Mouse (Mus musculus) kidney, adult 18-20 months (tissue): ENCODE data around the gene Irf2.
"Not testable (repeated sequence)": the region's sequence is repeated elsewhere in the genome, so short reads cannot be mapped to it uniquely, and the experiment has no call there.

Source experiments
- DNase-seq: peaks from one replicate; pipeline ENCODE4 v3.0.0; 2021

Gene Irf2

DNA sequence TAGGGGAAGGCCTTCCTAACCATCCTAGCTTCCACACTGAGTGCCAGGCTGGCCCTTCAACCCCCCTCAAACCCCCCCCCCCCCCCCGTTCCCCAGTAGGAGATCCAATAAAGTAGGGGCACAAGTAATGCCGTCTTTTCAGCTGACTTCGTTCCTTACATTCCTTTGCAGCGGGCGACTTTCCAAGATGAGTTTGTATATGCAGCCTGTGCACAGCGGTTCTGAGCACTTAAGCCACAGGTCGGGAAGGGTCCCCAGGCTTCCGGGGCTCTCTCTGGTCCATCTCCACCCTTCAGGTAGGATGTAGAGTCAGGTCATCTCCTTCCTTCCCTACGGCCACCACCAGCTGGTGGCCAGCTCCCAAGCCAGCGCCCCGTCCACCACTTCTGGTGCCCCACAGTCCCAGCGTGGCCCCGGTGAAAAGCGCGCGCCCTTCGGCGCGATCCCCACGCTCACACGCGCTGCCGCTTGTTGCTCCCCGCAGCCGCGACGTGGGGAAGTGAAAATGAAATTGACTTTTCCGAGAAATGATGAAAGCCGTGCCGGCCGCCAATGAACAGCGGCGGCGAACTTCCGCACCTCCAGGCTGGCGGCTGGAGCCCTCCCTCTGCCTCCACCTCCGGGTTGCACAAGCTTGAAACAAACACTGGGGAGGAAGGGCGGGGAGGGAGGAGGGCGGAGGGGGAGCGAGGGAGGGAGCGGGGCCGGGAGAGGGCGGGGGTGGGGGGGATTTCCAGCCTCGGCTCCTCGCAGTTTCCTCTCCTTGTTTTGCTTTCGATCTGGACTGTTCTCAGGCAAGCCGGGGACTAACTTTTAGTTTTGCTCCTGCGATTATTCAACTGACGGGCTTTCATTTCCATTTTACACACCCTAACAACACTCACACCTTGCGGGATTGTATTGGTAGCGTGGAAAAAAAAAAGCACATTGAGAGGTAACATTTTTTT lies at the start of gene Irf2:
Gene Irf2 (plus strand): TSS at position 730 of the 947 bp plus-strand sequence.
- DNase-seq = peak; percentile 89

DNA sequence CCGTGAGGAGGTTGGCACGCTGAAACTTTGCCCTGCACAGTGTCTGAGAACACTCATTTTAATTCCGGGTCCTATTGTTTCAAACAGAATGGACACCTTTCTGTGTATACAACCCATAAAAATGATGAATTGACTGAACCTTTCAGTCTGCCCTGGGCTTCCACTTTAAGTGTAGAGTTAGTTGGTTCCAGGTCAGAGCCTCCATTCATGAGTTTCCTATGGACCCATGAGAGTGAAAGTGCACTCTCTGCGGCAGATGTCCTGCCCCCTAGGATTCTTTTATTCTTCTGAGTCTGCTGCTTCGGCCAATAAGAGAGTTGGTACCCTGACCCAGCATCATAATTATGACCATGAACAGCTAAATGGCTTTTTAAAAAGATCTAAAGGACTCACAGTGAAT lies 49.4 kb upstream of the Irf2 start:
- DNase-seq = no peak

DNA sequence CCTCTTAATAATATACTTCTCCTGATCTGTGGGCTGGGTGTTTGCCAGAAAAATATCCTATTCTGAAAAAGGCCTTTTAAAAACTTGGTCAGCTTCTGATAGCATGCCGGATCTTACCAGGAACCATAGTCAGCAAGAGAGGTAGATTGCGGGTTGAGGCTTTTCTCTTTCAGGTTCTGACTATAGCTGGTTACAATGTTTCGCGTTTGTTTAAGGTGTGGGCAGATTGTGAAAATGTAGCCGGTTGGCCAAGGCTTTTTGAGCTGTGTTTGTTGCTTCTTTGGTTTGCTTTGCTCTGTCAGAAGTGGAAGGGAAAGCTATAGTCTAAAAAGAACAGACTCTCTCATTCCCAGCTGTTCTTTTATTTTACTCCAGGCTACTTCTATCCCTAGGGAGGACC lies 49.0 kb upstream of the Irf2 start:
- no peak for DNase-seq

DNA sequence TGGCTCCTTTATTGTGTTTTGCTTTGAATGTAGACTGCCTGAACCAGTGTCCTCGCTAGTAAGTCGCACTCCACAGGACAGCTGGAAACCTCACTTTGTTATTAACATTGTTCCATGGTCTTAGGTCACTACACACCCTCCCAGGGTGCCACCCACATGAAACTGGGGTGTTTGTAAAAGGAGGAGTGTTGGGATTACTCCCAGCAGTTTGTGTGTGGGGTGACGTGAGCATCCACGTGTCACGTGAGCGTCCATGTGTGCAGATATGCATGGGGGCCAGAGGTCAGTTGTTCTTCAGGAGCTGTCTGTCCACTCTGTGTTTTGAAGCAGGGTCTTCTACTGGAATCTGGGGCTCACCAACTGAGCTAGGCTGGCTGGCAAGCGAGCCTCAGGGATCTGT lies 48.2 kb upstream of the Irf2 start:
- DNase-seq = peak; percentile 8

DNA sequence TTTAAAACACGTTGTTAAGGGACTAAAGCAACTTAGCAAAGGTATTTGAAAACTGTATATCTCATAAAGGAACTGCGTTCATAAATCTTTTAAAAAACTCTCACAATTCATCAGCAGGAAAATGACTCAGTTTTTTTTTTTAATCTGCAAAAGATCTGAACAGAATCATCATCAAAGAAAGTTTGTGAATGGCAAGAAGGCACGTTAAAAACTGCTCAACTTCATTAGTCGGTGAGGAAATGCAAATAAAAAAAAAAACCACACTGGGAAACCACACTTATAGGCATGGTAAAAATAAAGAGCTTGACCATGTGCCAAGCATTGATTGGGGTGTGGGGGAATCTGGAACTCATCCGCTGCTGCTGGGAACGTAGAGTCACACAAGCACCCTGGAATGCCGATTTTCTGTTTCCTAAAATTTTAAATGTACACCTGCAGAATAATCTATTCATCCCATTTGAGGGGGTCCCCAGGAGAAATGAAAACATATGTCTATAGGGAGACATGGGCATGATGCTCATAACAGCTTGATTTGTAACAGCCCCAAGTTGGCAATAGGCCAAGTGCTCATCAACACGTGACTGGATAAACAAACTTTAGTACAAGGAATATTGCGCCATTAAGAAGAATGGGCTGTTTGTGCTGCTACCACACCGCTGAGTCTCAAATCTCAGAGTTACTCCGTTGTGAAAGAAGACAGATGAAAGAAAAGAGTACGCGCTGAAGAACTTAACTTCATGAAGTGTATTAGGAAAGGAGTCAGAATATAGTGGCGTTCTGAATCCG lies 43.1 kb upstream of the Irf2 start:
- DNase-seq = no peak

DNA sequence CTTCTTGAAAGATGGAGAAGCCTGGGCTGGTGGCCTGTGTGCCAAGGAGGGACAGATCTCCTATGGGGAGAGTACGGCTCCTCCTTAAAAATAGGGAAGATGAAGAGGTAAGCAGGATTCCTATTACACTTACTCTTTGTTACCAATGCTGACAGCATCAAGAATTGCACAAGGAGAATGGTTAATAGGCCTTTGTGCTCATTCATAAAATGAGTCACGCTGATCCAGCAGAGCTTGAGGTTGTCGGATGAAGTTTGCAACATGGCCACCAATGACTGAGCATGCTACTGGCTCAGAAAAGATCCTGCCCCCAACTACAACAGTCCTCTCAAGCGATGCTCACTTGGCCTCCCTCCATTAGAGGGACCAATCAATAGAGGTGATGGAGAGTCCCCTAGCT lies 42.0 kb upstream of the Irf2 start:
- DNase-seq = no peak

DNA sequence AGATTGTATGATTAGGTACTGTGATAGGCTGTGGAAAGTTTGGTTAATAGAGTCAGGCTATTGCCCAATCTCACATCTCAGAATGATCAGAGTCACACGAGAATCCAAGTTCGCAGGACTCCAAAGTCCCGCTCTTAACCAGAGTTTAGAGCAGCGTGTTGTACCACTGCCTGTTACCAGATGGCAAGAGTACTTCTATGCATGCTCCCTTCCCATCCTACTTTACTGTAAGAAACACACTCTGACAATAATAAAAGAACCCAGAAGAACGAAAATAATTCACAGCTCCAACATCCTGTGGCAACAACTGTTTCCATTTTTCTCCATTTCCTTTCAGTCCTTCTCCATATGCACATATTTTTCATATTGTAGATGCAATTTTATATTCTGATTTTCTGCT lies 41.4 kb upstream of the Irf2 start:
- DNase-seq = no peak

DNA sequence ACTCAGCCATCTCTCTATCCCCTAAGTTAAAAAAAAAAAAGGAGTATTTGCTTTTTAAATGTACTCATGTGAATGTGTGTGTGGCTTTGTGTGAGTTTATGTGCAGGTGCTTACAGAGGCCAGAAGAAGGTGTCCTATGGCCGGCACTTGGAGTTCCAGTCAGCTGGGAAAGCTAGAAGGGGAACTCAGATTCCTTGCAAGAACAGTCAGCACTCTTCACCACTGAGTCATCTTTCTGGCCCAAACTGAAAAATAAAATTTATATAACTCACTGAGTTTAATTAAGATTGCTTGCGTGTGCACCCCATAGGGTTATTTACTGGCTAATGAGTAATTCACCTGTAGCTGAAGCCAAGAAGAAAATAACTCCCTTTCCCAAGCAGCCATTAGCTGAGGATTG lies 34.4 kb upstream of the Irf2 start:
- no peak for DNase-seq

DNA sequence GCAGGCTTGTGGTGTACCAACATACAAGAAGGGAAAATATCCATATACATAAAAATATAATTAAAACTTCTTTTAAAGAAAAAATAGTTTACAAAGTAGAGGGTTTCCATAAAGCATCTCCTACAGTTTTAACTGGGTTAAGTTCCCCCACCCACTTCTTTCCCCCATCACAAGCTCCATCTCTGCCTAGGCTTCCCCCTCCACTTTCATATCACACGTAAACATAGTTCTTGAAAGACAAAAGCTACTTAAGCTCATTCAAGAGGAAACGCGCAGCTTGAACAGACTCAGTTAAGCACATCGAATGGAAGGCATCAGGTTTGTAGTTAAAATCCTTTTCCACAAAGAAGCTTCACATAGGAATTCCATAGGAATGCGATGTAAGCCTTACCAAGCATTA lies 32.8 kb upstream of the Irf2 start:
- no peak for DNase-seq

DNA sequence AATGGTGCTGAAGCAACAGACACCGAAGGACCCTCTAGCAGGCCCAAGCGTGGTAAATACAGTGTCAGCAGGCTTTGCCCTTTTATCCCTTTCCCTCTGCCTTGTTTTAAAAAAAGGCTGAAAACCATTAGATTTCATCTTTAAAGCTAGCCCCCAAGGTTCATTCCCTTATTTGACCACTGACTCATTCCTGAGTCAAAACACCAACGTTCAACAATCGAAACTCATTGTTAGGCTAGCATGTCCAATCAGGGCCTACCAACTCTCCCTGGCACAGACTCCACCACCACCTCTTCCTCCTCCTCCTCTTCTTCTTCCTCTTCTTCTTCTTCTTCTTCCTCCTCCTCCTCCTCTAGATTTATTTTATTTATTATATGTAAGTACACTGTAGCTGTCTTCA lies 30.2 kb upstream of the Irf2 start:
- no peak for DNase-seq

DNA sequence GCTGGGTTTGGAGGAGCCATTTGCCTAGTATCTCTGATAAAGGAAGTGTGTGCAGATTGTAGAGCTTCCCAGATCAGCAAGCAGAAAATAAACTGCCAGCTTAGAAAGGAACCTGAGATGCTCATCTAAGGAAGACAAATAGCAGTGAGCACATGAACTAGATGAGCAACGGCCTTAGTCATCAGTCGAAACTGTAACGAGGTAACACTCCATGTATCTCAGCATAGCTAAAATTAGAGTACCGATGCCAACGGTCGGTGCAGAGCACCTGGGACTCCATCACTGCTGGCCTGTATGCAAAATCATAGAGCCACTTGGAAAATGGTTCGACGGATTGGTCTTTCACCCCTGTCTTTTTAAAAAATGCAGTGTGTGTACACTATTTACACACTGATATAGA lies 29.2 kb upstream of the Irf2 start:
- DNase-seq = no peak

DNA sequence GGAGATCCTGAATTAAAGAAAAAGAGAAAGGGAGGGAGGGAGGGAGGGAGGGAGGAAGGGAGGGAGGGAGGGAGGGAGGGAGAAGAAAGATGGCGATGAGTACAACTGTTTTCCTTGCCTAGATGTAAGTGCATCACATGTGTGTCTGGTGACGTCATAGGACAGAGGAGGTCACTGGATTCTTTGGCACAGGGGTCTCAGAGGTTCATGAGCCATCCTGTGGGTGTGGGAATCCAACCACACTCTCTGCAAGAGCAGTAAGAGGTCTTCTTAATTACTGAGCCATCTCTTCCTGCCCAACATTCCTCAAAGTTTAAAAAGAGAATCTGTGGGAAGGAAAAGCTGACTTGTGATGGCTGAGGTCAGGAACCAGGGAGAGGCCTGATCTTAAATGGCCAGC lies 28.0 kb upstream of the Irf2 start:
- DNase-seq = no peak

DNA sequence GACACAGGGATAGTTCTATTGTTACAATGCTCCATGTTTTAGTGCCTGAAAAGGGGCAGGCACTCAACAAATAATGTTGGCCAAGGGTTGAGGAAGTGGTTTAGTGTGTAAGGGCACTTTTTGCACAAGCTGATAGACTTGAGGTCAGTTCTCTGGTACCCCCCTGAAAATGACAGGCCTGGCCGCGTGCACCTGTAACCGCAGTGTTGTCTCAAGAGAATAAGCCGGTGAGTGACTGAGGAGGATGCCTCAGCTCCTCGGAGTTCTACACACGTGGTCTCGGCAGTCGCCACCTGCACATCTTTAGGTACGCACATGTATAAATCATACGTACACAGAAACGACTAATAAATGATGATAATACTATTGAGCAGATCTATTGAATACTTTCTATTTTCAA lies 26.4 kb upstream of the Irf2 start:
- DNase-seq = no peak

DNA sequence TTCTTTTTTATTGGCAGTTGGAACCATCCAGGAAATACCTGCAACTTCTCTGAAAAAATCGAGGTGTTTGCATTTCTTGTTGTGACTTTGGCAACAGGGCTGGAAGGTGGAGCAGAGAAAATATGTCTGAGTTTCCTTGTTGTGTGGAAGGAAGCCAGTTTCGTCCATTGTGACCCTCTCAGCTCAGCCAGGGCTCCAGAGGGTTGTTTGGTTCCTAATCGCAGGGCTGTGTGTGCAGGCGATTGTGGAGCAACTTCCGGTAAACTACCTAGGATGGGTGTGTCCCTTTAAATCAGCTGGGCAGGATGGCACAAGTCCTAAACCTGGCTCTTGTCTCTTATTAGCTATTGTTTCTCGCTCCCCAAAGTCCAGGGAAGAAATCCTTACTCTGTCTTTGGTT lies 25.7 kb upstream of the Irf2 start:
- DNase-seq = no peak

DNA sequence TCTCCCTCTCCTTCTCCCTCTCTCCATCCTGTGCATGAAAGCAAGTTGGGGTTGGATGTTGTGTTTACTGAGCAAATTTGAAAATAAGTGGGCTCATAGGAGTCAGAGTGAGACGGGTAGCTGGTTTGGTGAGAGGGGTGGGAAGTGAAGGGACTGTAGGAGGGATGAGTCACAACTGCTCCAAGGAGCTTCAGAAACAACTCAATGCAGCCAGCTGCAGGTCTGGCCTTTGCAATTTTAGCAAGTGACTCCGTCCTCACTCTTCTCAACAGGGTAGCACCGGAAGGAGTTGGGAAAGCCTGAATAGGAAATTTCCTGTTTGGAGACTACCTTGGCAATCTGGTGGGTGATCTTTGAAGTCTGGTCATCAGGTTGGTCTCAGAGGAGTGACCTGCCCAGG lies 25.1 kb upstream of the Irf2 start:
- no peak for DNase-seq

DNA sequence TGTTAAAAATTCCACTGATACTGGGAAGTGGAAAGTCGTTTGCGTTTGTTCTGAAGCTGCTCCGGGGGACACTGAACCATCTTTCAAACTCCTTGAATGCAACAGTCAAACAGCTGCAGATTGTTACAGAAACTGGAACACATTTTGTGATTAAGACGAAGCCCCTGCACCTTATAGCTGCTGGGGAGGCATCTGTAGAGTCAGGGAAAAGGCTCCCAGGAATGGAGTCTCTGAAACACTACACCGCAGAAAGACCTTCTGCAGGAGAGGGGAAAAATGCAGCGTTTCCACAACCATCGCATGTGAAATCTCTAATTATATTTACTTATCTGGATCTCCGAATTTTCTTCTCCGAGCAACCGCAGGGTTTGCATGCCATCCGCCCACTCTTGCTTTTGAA lies 23.1 kb upstream of the Irf2 start:
- DNase-seq = no peak

DNA sequence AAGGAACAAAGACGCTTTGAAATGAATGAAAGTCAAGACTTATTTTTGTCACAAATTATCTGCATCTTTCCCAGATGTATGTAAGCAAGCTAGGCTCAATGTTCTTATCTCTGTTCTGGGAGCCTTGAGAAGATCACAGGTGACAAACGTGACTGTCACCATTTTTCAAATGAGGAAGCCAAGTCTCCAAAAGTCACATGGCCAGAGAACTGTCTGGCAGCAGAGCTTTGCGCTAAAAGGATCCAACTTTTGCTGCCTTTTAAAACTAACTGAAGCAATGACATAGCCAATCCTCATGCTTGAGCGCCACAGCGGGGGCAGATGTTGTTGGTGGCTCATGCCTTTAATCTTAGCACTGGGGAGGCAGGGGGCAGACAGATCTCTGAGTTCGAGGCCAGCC lies 22.4 kb upstream of the Irf2 start:
- DNase-seq = no peak

DNA sequence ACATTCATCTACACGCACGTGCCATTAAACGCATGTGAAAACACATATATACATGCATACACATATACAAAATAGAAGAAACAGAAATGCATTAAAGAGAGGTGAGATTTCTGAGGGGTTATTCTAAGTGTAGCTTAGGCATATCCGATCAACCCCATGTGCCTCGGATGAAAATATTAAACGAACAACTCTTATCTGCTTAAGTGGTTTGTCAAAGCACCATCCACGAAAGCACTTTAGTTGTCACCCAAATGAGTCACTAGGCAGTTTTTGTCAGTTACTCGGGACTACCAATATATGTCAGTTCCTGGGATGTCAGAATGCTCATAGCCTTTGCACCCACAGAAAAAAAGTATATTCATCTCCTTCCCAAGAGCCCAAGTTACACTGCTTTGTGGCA lies 21.2 kb upstream of the Irf2 start:
- no peak for DNase-seq

DNA sequence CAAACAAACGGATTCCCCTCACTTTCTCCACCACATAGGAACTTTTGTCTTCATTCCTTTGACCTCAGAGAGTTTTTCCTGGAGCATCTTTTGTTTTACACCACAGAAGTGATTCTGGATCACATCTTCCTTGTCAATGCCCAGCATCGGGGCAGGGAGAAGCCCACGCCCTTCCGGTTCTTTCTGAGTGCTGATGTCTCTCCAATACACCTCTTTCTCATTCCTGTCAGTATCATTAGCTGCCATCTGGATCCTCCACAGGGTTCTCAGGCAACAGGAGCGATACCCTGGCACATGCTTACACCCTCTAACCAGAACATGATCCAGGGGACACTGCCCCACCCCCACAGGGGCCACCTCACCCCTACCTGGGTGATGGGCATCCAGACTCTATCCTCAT lies 20.8 kb upstream of the Irf2 start:
- no peak for DNase-seq

DNA sequence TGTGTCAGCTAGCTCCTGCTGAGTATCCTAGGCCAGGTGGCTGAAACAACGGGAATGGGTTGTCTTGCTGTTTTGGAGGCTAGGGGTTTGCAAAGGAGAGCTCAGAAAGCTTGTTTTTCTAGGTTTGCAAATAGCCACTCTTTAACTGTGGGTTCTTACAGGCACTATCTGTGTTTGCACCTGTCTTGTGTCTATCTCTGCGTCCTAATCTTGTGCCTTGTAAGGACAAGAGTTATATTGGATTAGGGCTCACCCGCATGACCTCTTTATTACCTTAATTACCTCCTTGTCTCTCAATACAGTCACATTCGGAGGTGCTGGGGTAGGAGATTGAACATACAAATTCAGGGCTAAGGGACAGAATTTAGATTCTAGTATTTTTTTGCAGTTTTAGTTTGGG lies 18.9 kb upstream of the Irf2 start:
- DNase-seq = no peak

DNA sequence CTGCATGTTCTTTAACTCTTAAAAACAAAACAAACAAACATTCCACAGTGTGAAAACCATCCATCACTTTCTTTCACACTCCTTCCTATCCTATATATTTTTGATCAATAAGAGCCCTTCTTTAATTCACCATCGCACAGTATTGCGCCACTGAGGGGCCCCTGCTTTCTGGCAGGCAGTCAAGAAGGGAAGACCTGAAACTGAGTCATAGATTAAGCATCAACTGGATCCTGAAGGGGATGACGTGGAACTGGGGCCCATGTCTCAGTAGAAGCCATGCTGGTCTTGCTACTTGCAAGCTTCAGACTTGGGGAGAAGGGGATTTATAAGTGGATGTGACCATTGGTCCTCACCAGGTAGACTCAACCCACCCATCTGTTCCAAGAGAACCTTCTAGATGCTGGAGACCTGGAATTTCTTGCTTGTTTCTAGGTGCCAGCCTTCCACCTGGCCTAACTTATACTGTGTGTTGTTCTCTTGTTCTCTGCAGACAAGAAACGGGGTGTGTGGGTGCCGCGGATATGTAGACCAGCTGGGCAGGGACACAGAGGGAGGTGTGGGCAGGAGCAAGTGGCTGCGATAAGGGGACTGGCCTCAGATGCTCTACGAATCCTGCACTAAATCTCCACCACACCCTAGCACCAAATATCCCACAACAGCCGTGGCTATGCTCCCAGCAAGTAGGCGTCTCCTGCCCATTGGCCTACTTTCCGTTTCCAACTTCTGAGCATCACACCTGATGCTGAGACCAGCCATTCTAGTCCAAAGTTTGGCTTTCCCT lies 18.3 kb upstream of the Irf2 start:
- no peak for DNase-seq

DNA sequence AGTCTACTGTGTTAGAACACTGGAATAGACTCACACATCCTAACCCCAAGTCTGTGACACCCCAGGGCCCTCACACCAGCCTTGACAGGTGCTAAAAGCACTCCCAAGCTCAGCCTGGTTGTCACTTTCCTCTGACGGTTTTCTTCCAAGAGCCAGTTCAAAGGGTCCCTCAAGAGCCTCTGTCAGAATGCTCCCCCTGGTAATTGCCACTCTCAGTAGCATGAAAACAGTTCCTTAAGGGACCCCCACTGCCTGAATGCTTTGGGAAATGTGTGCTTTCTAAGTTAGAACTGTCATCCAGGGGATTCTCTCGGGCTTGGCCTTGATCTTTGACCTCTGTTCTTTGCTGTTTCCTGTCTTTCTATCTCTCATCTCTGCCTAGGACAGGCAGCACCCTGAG lies 17.0 kb upstream of the Irf2 start:
- DNase-seq = no peak

DNA sequence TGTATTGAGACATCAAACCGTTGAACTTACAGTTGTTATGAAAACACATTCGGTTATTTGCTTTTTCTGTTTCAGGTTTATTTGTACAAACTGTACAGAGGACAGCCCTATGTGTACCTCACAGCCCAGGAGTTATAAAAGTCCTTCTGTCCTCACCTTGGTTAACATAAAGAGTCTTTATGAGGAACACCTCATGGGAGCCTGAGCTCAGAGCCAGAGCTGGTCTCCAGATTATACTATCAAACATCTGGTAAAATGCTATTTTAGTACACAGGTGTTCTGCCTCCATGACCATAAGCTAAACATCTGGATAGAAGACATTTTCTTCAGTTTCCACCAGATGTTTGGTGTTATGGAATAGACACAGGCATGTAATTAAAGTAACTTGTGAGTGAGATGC lies 13.1 kb upstream of the Irf2 start:
- no peak for DNase-seq

DNA sequence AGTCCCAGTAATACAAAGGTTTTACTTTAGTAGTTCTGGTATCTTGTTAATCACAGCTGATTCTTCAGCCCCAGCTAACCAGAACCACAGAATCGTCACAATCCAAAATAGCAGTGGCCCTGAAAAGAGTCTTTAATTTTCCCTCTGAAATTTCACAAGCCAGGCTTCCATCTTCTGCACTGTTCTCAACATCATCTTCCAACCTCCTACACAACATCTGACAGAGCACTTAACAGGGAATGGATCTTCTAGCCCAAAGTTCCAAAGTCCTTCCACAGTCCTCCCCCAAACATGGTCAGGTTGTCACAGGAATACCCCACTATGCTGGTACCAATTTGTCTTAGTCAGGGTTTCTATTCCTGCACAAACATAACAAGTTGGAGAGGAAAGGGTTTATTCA lies 9.9 kb upstream of the Irf2 start:
- DNase-seq = not testable (repeated sequence)
